Mouse (Mus musculus) right cerebral cortex, adult 18-20 months (tissue): ENCODE data around the gene Dkc1.

Source experiments
- DNase-seq: peaks from one replicate; pipeline ENCODE4 v3.0.0; 2022; ENCODE audit warnings: mixed read lengths

Dkc1 gene

GRCm38 (mm10) chrX:75143124-75143555 lies 47.5 kb downstream of the Dkc1 start:
- DNase-seq: peak; percentile 19

GRCm38 (mm10) chrX:75148414-75148813 lies 52.8 kb downstream of the Dkc1 start:
- DNase-seq: no peak

- DNase-seq: no peak
Measured at GRCm38 (mm10) chrX:75150304-75150703, 54.6 kb downstream of the Dkc1 start.

- no peak for DNase-seq
Measured at GRCm38 (mm10) chrX:75152249-75152648, 56.6 kb downstream of the Dkc1 start.

GRCm38 (mm10) chrX:75155576-75156243 lies 60.1 kb downstream of the Dkc1 start:
- DNase-seq: peak; percentile 8
